Mouse (Mus musculus) heart, adult 2 months (tissue): ENCODE data around the gene Arid5a. TPM values are rescaled to one million over a fixed set of nuclear protein-coding genes. Genes with fewer than 3 reads are reported as not detected.

Experiments used
- DNase-seq, 2 experiments: peaks; one replicate each; pipeline ENCODE4 v3.0.0; 2021
- H3K27ac ChIP-seq: fragments of 200-600 bp; 2 replicates; pipeline ENCODE4 v1.8.1; 2022
- H3K27me3 ChIP-seq: fragments of 200-500 bp; 2 replicates; pipeline ENCODE4 v1.6.1; 2012; ENCODE audit warnings: mild to moderate bottlenecking, low read length, inconsistent platforms, mixed read lengths; ENCODE audit not compliant: control insufficient read depth, insufficient read depth
- H3K36me3 ChIP-seq: fragments of 200-500 bp; 2 replicates; pipeline ENCODE4 v1.6.1; 2012; ENCODE audit warnings: low read length, inconsistent platforms; ENCODE audit not compliant: control insufficient read depth, insufficient read depth
- H3K4me1 ChIP-seq: fragments of 200-500 bp; 2 replicates; pipeline ENCODE4 v1.6.1; 2011; ENCODE audit warnings: low read length; ENCODE audit not compliant: control insufficient read depth, insufficient read depth
- H3K4me3 ChIP-seq: fragments of 200-600 bp; 2 replicates; pipeline ENCODE4 v1.8.1; 2022
- H3K79me2 ChIP-seq: fragments of 200-500 bp; replicated peaks from 2 replicates; pipeline ENCODE4 v1.6.1; 2012; ENCODE audit warnings: mild to moderate bottlenecking, inconsistent platforms, low read length, moderate library complexity, mixed read lengths; ENCODE audit not compliant: control insufficient read depth, insufficient read depth
- H3K9ac ChIP-seq: fragments of 200-500 bp; 2 replicates; pipeline ENCODE4 v1.6.1; 2012; ENCODE audit warnings: low read depth, mild to moderate bottlenecking, control low read depth, inconsistent platforms, low read length, mixed read lengths
- CTCF ChIP-seq: fragments of 200-600 bp; IDR thresholded peaks from 2 replicates; pipeline ENCODE4 v1.8.1; 2022; ENCODE audit warnings: antibody characterized with exemption, mild to moderate bottlenecking, moderate library complexity
- EP300 ChIP-seq: fragments of 200-500 bp; IDR thresholded peaks from 2 replicates; pipeline ENCODE4 v1.6.1; 2011; ENCODE audit warnings: low read depth, low read length, control low read depth; ENCODE audit not compliant: insufficient read depth
- POLR2A ChIP-seq: fragments of 200-500 bp; IDR thresholded peaks from 2 replicates; pipeline ENCODE4 v1.6.1; 2011; ENCODE audit warnings: mild to moderate bottlenecking, low read depth, low read length, control low read depth; ENCODE audit not compliant: insufficient read depth
- WGBS: fragments of 180-500 bp; shearing (Covaris S2); methylation state at CpG from one replicate; pipeline ENCODE4 v1.1.7; 2018; 5-methylcytosine and 5-hydroxymethylcytosine counted together
- intact Hi-C: fragments of 180-260 bp; cut with DNase I; formaldehyde crosslinking; loops from one replicate; pipeline ENCODE4 v1.15.1; 2025
- polyA plus RNA-seq: library from polyadenylated mRNA; depleted of rRNA; stranded (reverse); fragments of >200 nt; gene quantifications from 2 replicates; pipeline ENCODE4 v1.2.3, GENCODE M21; 2012
- total RNA-seq, 2 experiments: library from RNA; stranded (reverse); gene quantifications; 2 replicates each; pipeline ENCODE4 v1.2.3; 2021

Arid5a gene
- total and polyA plus RNA-seq, 3 experiments: 4.9 to 12.4 (median 10.2) TPM

GRCm38 (mm10) chr1:36272546-36272945 lies 35.0 kb upstream of the Arid5a start:
- intact Hi-C loops: no loop called here
- TF ChIP-seq POLR2A (no peak), CTCF (no peak), EP300 (no peak)
- peak overlapping the region; percentile 43; the same call in 1 of the 2 replicates for H3K4me3 ChIP-seq
- H3K9ac ChIP-seq: peak overlapping the region; percentile 26; the same call in 1 of the 2 replicates
- H3K27ac ChIP-seq: peak overlapping the region; percentile 75
- H3K79me2 ChIP-seq: no peaks in the 10 kb centered on the region
- peaks cover 13% of the 10 kb centered on the region for H3K4me1 ChIP-seq
- 33% methylated on average over 5 of the region's 5 CpGs for WGBS
- H3K36me3 ChIP-seq: no peaks in the 10 kb centered on the region
- peak; percentile 63 to 75 for DNase-seq
- no peaks in the 10 kb centered on the region for H3K27me3 ChIP-seq

DNA sequence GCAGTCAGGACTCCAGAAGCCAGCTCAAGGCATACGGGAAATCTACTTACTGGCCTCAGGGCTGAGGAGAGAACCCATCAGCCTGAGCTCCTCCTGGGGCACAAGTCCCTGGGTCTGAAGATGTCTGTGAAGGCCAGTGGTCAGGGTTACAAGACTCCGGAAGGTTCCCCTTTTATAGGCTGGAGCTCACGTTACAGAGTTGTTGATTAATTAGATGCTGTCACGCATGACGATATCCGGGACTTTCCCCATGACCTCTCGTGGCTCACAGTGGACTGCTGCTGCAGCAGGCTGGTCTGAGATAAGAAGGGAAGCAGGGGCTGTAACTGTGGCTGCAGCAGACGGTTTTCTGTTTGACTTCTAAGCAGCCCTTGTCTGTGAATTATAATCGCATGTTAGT lies 34.2 kb upstream of the Arid5a start:
- Histone ChIP-seq H3K79me2 (no peaks in the 10 kb centered on the region), H3K9ac (peak overlapping the region; percentile 31), H3K4me3 (peak overlapping the region; percentile 43), H3K4me1 (peaks cover 12% of the 10 kb centered on the region), H3K27me3 (no peaks in the 10 kb centered on the region), H3K27ac (peak overlapping the region; percentile 75), H3K36me3 (no peaks in the 10 kb centered on the region)
- TF ChIP-seq EP300 (no peak), POLR2A (peak; percentile 51), CTCF (no peak)
- DNase-seq: peak; percentile 64 to 77
- intact Hi-C loops: loop anchor here (1.0 kb wide), 1 partner anchor 17 kb away; no protein-coding TSS in a partner anchor
- 5% methylated on average over 9 of the region's 9 CpGs for WGBS

DNA sequence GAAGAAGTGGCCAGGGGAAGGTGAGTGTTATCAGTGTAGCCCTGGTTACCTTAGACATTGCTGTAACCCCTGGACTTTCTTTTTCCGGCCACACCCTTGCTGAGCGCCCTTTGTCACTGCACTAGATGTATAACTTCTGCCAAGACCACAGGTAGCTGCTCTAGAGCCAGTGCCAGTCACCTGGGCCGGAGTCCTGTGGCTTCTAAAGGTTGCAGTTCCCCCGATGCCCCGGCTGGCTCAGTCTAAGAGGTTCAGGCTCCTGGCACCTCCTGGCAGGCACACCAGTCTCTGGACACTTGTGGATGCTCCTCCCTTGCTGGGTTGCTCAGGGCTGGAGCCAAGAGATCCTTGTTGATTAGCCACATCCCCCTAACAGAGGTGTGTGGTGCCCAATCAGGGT lies 33.1 kb upstream of the Arid5a start, which contains the start of gene Neurl3:
Gene Neurl3, minus strand, starts transcription at position 225 of the 400 bp plus-strand sequence.
- no peak for TF ChIP-seq POLR2A
- intact Hi-C loops: no loop called here
- peaks cover 12% of the 10 kb centered on the region for H3K4me1 ChIP-seq
- peak within 1 kb of the TSS; percentile 31; the same call in 1 of the 2 replicates for H3K9ac ChIP-seq
- H3K27me3 ChIP-seq: no peaks in the 10 kb centered on the region
- H3K4me3 ChIP-seq: peak within 1 kb of the TSS; percentile 43
- H3K27ac ChIP-seq: peak within 1 kb of the TSS; percentile 75
- no peaks in the 10 kb centered on the region for H3K79me2 ChIP-seq
- WGBS: 77% methylated on average over 5 of the region's 5 CpGs
- no peaks in the 10 kb centered on the region for H3K36me3 ChIP-seq
- no peak for DNase-seq

- no peaks in the 10 kb centered on the region for H3K27me3 ChIP-seq
- no peak overlapping the region for H3K4me3 ChIP-seq
- H3K27ac ChIP-seq: no peak overlapping the region
- no peak for DNase-seq
- H3K36me3 ChIP-seq: no peaks in the 10 kb centered on the region
- H3K9ac ChIP-seq: no peak overlapping the region
- intact Hi-C loops: loop anchor here (5.0 kb wide), 2 partner anchors 34 to 129 kb away; partner anchors contain the start of gene Uggt1
- peaks cover 8% of the 10 kb centered on the region for H3K4me1 ChIP-seq
- H3K79me2 ChIP-seq: no peaks in the 10 kb centered on the region
- no peak for TF ChIP-seq EP300
- TF ChIP-seq CTCF: no peak
- TF ChIP-seq POLR2A: no peak
- 78% methylated on average over 13 of the region's 13 CpGs for WGBS
These were observed 31.7 kb upstream of the Arid5a start for GRCm38 (mm10) chr1:36275635-36276389.

DNA sequence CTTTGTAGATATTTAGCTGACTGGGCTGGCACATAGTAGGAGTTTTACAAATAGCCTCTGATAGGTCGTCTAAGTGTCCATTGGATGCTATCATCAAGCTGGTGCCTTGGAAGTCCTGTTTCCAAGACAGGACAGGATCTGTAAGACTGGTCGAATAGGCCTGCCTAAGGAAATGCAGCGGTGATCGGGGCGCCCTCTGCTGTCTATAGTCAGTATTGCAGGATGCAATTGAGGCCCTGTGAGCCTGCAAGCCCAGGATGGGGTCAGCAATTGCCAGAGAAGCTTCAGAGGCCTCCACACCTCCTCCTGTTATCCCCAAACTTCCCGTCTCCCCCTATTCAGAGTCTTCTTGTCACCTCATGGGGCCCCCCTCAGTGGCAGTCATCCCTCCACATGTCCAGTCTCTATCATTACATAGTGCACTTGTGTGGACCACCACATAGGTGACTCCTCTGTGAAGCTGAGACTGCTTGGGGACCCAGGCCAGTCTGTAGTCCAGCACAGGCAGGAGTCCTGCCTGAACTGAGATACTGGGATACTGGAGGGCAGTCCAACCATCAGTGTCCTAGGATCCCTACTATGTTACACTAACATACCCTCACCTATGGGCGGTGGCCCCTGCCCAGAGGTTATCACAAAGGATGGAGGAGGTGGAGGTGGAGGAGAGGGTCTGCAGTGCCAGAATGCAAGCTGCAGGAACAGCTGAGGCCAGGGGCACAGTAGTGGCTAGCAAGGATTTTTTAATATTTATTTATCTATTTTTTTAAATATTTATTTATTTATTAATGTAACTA lies 30.1 kb upstream of the Arid5a start:
- Histone ChIP-seq H3K27ac (no peak overlapping the region), H3K4me1 (peaks cover 1% of the 10 kb centered on the region; the same call in 1 of the 2 replicates), H3K9ac (no peak overlapping the region), H3K27me3 (no peaks in the 10 kb centered on the region), H3K36me3 (no peaks in the 10 kb centered on the region), H3K4me3 (no peak overlapping the region), H3K79me2 (no peaks in the 10 kb centered on the region)
- intact Hi-C loops: loop anchor here (1.0 to 5.0 kb wide), 4 partner anchors 21 to 130 kb away; partner anchors contain the start of gene Uggt1
- peak; percentile 83 to 90 for DNase-seq
- WGBS: 21% methylated on average over 7 of the region's 7 CpGs
- TF ChIP-seq EP300: peak; percentile 32; the same call in 1 of the 2 replicates
- TF ChIP-seq POLR2A: no peak

DNA sequence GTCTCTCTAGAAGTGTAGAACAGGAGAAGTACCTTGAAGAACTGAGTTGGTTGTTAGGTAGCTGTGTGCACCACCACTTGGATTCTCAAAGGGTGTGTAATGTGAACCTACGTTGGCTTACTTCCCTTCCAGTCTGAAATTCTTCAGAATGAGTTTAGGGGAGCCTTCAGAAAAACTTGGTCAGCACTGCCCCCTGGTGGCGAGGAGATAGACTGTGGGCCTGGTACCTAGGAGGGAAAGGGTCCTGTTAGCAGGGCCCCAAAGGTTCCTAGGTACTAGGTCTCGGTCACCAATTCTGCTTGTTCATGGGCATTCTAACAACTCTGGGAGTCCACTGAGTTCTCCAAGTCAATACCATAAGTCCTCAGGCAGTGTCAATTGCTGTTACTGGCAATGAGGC lies 28.3 kb upstream of the Arid5a start:
- H3K36me3 ChIP-seq: no peaks in the 10 kb centered on the region
- no peaks in the 10 kb centered on the region for H3K4me1 ChIP-seq
- no peak overlapping the region for H3K4me3 ChIP-seq
- H3K79me2 ChIP-seq: no peaks in the 10 kb centered on the region
- WGBS: 19% methylated on average over 3 of the region's 3 CpGs
- no peak overlapping the region for H3K9ac ChIP-seq
- H3K27me3 ChIP-seq: no peaks in the 10 kb centered on the region
- DNase-seq: peak; percentile 80 to 87
- peak; percentile 94 for TF ChIP-seq CTCF
- peak; percentile 64; the same call in 1 of the 2 replicates for TF ChIP-seq EP300
- TF ChIP-seq POLR2A: no peak
- H3K27ac ChIP-seq: no peak overlapping the region
- intact Hi-C loops: loop anchor here (2.0 to 5.0 kb wide), 3 partner anchors 37 to 132 kb away; partner anchors contain the start of gene Uggt1
